Mouse (Mus musculus) frontal cortex, postnatal 10 days (tissue): ENCODE measurements at regions not wholly inside any gene's neighbourhood (a gene's known extent, or its start where the extent isn't known, plus 50 kb on each side); places are given as distances from the start of the nearest gene placed in this dataset.
A peak's percentile ranks its signal among the peaks of the same experiment; 100 is the strongest.
"Not testable (repeated sequence)": the region's sequence is repeated elsewhere in the genome, so short reads cannot be mapped to it uniquely, and the experiment has no call there.

Experiments
- DNase-seq, 2 experiments: peaks; one replicate each; pipeline ENCODE4 v3.0.0; 2022; ENCODE audit warnings: low spot score in 2 of 2, mixed read lengths in 1 of 2

DNA sequence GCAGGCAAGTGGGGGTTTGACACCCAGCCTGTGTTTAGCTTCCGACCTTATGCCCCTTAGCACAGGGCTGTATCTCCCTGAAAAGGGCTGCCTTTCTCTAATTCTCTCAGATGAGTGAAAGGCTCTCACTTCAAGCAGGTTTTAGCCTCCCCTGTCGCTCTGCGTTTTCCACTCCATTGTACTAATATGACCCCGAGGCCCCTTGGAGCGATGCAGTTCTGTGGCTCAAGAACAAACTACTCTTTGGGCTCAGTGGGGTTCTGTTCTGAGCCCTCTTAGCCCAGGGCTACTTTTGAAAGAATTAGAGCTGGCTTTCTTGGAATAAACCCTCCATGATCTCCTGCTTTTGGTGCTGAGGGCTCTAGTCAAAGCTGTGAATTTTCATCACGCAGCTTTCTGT, 53.4 kb upstream of the Castor2 start:
- no peak for DNase-seq

DNA sequence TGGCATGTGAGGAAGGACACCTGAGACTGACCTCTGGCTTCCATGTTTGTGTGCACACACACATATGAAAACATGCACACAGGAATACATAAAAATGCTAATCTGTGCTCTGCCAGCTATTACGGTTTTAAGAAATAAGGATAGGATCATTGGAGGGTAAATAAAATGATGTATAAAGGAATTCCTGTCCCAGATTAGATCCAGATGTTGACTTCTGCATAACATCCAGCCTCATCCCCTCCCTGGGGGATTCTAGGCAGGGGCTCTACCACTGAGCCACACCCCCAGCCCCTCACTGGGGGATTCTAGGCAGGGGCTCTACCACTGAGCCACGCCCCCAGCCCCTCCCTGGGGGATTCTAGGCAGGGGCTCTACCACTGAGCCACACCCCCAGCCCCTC, 56.6 kb upstream of the Castor2 start:
- DNase-seq, result not testable (repeated sequence)

DNA sequence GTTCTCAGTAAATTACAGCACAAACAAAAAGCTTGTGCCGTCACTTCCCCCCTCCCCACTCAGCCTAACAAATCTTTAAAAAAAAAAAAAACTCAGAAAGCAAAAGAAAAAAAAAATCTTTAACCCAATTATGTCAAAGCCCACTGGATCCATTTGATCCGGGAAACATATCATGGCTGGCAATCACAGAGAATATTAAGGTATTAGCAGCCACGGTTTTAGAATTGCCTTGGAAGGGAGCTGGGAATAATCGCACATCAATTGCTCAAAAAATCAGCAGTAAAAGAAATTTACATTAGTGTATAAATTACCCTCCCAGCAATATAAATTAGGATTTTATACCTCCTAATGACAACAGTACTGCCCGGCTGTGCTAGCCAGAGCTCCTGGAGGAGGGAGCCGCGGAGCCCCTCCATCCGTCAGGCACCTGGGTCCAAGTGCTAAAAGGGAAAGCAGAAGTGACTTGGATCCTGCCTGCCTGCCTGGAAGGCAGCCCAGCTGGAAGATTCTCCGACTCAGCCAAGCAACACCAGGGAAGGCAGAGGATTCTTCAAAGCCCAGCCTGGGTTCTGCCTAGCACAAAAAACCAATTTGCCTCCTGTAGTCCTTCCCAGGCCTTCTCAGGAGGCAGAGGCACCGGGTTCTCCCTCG, 72.1 kb upstream of the Castor2 start:
- DNase-seq, result peak in 1 of 2 experiments; percentile 23

DNA sequence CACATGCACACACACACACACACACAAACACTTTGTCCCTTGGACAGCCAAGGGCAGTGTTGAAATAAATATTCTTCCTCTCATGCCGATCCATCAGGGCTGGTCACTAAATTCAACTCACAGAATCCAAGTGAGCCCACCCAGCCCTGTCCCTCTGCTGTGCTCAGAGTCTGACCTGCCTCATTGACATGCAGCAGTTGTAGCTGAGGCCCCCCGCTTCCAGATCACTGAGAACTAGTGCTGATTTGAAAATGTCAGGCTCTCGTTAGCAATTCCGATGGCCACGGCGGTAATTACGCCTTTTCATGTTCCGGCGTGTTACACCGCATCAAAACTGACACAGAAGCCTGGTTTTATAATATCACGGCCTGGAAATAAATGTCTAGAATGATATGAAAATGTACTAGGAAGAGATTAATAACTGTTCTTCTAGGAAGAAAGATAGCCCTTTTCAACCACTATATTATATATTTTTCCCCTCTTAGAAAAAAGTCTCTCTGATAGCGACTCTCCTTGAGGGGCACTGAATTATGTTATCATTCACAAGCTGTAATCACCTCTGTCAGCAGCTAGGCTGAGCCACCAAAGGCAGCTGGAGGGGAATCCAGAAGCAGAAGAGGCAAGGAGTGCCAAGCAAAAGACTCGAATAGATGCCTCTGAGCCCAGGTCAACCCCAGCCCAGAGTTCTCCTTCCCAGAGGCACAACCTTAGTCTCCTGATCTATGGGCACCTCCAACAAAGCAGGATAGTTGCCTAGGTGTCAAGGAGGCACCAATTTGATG, 79.7 kb upstream of the Castor2 start:
- DNase-seq, result no peak

DNA sequence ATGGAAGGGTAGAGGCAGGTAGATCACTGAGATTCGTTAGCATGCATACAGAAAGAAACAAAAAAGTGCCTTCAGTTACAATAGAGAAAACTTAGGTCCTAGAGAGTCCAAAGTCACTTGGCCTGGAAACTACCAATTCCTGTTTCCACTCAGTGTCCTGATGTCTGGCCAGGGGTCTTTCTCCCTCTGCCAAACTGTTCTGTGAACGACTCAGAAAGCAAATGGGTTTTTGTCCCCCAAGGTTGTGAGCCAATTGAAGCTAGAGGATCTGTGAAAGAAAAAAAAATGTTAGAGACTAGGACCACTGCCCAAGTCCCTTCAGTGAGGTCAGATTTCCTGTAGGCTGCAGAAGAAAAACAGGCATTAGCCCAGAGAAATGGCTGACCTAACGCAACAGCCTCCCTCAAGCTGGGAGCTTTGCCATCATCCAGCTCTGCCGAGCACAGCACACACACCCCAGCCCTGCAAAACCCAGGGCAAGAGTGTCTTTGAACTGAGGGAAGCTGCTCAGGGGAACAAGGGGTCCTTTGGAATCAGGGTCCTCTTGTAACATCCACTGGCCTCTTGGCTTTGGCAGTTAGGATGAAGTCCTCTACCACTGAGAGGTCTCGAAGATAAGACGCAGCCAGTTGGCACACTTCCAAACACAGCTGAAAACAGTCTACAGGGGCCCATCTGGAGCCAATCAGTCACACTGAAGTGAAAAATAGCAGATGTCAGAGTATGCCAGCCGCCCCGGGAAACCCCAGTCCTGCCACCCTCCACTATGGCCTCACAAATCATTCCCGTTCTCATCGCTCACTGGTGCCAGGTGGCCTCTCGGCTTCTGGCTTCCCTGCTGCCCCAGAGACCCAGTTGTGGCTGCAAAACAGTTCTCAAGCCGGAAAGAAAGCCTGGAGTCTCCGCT, 85.0 kb upstream of the Castor2 start:
- DNase-seq, result peak; percentile 15 to 26

DNA sequence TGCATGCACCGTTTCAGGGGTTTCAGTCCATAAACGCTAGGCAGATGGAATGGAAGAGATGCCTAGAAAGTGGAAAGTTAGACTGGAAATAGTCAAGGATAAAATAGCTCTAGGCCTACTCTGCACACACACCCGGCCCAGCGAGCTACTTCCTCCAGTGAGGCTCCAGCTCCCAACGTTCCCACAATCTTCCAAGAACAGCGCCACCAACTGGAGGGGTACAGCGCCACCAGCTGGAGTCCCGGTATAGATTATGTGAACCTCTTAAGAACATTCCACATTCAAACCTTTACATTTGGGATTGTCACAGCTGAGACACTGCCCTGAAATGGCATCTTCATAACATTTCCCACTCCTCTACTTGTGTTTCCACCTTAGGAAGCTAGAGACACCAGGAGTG, 86.3 kb upstream of the Castor2 start:
- DNase-seq, result no peak

DNA sequence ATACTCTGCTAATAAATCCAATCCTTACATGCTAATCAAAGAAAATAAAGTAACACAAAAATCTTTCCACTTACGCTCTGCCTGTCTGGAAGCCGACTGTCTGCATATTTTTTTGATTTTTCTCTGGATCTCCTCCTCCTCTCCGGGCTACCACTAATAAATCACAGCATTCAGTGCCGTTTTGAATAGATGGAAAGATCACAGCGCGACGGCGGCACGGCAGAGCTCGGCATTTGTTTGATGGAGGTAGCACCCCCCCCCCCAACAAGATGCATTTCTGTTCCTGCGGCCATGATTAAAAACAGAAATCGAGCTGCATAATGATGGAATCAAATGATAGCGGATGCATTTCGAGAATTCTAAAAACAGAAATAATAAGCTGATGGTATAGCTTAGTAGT, 89.7 kb upstream of the Castor2 start:
- DNase-seq, result no peak

DNA sequence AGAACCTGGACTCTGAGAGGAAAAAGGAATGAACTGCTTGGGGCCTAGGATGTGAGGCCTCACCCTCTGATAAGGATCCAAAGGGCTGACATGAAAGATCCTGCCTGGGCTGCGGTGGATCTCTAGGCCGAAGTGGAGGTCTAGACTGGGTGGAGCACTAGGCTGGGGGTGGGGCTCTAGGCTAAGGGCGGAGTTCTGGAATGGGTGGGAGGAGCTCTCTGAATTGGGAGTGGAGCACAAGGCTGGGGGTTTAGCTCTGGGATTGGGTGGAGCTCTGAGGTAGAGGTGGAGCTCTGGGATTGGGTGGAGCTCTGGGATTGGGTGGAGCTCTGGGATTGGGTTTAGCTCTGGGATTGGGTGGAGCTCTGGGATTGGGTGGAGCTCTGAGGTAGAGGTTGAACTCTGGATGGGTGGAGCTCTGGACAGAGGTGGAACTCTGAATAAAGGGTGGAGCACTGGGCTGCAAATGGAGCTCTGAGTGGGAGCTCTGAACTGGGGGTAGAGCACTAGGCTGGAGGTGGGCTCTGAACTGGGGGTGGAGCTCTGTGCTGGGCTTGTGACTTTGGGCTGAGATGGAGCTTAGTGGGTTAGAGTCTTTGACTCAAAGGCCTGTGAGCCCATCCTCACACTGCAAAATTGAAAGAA, 92.3 kb upstream of the Castor2 start:
- no peak for DNase-seq

DNA sequence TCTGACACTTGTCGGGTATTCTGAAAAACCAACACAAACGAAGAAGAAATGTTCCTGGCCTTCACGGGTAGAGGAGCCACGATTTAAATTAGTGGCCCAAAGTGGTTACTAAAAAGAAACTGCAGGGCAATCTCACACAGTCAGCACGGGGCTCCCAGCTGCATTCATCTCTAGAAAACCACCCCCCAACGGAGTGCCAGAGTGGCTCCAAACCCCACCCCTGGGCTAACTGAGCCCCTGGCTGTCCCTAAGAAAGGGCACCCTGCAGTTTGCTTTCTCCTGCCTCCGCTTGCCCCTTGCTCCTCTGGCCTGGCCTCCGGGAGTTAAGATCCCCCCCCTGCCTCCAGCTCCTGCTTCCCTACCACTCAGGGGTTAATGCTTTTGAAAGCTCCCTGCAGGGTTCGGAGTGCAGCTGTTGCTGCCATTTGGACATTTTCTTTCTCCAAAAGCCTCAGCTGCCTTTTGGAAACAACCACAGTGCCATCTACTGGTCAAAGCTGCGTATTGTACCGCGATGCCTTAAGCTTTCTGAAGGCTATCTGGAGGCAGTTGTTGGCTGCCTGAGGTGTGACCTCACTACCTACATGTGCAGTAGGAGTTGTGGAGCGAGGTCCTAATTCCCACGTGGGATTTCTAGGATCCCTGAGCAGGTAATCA, 92.9 kb upstream of the Castor2 start:
- DNase-seq, result peak; percentile 59 to 83

DNA sequence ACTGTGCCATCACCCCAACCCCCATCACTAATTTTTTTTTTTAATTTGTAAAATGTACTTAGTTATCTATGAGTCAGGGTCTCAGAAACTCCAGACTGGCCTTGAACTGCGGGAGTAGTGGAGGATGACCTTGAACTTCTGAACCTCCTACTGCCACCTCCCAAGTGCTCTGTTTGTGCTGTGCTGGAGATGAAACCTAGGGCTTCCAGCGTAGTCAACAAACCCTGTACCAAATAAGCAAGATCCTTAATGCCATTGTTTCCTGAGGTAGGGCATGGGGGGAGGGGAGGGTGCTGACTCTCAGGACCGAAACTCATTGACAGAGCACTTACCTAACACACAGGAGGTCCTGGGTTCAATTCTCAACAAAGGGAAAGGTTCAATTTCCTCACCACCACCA, 93.5 kb upstream of the Castor2 start:
- DNase-seq, result no peak

DNA sequence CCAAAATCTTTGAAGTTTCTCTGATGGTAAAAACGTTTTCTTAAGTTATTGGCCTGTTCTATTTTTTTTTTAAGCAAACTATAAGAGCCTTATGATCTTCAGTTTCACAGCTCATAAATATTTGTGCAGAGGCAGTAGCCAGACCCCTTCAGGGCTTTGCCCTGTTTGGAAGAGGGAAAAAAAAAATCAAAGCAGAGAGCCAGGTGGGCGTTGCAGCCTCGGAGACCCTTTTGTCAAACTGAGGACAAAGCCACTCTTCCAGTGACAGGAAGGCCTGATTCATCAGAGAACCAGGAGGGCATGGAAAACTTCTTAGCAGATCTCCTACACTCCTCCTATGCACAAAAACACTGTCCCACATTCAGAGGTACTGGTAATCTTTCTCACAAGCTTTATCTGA, 99.4 kb upstream of the Castor2 start:
- no peak for DNase-seq

DNA sequence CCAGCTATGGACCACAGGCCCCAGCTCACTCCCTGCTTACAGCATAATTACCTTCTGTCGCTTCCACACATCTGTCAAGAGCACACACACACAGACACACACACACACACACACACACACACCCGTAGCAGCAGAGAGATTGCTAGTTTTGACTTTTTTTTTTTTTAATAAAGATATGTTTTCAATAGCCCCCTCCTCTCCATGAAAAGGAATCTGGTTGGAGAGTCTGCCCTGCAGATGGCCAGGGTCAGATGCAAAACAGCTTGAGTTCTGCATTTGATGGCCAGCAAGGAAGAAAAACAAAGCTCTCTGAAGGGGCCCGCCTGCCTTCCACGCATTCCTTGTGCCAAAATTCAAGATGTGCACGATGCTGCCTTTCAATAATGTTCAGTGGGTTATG, 99.8 kb upstream of the Castor2 start:
- DNase-seq, result no peak

DNA sequence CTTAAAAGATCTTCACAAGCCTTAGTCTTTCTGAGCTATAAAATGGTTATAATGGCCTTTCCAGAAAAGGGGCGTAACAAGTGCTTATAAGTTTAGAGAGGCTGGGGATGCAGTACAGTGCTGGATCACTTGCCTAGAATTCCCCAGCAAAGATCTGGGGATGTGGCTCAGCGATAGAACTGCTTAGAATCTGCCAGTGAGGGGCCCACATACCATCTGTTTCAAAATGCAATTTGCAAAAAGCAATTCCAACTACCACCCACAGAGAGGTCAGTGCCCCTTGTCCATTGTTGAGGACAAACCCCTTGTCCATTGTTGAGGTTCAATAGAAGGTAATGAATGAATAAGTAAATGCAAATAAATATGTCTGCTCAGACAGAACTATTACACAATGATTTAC, 107.5 kb upstream of the Castor2 start:
- DNase-seq, result no peak

DNA sequence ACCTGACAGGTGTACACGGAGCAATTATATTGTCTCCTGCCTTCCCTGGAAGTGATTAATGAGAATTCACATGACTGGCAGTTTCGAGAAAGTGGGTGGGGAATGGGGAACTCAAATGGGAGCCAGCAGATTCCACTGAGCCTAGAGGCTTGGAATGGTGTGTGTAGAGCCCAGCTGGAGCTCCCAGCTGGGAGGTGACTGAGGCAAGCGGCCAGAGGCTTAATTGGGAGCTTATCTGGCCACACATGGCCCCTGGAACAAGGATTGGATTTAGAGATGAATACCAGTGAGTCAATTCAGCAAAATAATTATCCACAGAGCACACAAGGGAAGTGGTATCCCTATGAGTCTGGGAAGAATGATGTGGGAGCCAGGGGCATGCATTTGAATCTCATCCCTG, 108.0 kb upstream of the Castor2 start:
- DNase-seq, result no peak

DNA sequence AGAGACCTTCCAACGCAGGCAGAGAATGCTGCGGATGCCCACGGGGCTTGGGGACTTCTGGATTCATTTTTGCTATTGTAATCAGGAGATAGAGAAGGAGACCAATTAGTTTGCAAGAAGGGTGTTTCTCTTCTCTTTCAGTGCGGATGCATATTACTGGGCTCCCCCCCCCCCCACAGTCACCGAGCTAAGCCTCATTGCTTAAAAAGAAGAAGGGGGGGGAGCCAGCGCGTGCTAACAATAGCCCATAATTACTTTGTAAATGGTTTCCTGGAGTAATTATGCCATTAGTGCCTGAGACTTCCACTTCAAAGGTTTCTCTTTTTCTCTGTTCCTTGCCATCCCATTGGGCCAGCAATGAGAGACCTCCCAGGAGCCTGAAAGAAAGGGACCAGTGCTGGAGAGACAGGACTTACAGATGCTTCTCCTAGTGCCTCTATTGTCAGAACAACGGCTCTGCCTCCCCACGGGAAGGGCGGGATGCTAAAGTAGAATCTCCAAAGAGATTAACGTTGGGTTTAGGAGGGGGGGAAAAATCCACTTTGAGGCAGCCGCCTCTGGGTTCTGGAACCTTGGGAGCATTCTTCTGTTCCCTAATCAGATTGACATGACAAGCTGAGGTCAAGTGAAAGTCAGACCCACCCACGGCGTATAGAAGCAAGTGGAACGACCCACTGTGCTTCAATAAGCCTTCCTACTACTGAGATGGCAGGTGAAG, 116.1 kb upstream of the Castor2 start:
- no peak for DNase-seq

DNA sequence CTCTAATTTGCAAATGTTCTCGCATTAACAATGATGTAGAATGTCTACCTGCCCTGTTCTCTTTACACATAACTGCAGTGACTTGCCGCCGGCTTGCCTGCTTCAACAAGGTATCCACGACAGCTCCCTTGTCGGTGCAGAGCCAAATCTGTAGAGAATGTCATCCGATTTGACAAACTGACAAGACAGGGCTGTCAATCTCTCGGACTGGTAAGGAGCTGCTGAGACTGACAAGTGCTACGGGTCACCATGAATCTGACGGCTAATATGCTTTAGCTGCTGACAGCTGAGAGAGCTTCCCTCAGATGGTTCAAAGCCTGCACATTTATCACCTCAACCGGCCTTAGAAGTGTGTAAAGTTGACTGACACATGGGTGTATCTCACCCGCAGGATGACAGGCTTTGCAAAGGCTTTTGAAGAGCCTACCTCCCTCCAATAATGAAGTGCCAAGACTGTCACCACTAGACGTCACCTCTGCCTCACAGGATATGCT, 129.0 kb upstream of the Castor2 start:
- no peak for DNase-seq

DNA sequence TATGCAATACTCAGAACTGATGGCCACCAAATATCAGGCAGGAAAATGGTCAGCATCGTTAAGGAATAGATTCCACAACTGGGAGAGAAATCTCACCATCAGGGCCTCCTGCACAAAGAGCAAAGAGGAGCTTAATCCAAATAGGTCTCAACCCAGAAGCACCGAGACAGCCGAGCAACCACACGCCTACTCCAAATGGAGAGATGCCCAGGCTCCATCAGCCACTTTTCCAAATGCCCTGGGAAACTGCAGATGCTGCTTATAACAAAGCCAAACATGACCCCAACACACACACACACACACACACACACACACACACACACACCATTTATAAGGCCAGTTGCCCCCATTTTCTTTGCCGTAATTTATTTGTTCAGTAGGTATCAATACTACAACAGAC, 136.2 kb upstream of the Castor2 start:
- DNase-seq, result no peak

DNA sequence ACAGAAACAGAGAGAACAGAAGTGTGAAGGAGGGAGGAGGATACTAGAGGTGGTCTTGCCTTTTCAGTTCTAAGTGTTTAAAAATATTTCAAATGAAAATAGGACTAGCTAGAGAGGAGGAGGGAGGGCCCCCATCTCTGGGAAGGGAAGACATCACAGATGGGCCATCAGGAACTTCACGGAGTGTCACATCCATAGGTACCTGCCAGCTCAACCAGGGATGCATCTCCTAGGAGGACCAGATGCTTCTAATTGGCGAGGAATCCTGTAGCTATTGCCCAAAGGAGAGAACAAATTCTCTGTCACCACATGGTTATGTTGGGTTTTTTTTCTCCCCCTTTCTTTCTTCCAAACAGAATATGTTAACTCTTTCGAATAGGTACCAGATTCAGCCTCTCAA, 158.7 kb upstream of the Castor2 start:
- peak in 1 of 2 experiments; percentile 54 for DNase-seq

DNA sequence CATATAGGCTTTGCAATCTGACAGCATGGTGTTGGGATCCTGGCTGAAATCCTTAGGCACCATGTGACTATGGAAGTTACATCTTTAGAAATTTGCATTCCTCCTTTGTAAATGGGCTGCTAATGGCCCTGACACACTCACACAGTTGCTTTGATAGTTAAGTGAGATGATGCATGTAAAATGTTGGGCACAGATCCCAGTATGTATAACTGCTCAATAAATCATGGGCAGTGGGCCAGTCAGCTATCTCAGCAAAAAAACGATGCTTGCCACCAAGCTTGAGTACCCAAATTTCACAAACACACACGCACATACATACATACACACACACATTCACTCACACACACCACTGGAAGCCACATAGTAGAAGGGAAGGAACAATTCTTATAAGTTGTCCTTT, 159.5 kb upstream of the Castor2 start:
- no peak for DNase-seq
